Mouse (Mus musculus): ENCODE results near the gene Dhx34. TPM values are rescaled to one million over a fixed set of nuclear protein-coding genes. Genes with fewer than 3 reads are reported as not detected.

The Dhx34 gene
- polyA plus RNA-seq, 1 experiment from 2014 or later, result 27.2 TPM

GRCm38 (mm10) chr7:16202756-16203504 lies 18.9 kb downstream of the Dhx34 start:
- H3K9ac ChIP-seq (ENCODE audit: low read depth, low read length), result peak overlapping the region; percentile 48; the same call in 1 of the 2 replicates
- H3K36me3 ChIP-seq (ENCODE audit: control insufficient read depth, insufficient read depth, low read length), result no peaks in the 10 kb centered on the region
- ATAC-seq, result peak; percentile 78
- no peaks in the 10 kb centered on the region for H3K27me3 ChIP-seq (replicated peaks; ENCODE audit: control insufficient read depth, insufficient read depth, low read length)
- H3K9me3 ChIP-seq (ENCODE audit: control insufficient read depth, low read length), result no peaks in the 10 kb centered on the region
- H3K4me1 ChIP-seq (ENCODE audit: control insufficient read depth, insufficient read depth, low read length), result no peaks in the 10 kb centered on the region
- WGBS, result 70% methylated on average over 15 of the region's 15 CpGs
- no peak overlapping the region; the same call in 1 of the 2 replicates for H3K4me2 ChIP-seq (ENCODE audit: low read depth, low read length)
- H3K4me3 ChIP-seq (ENCODE audit: low read length), result no peak overlapping the region
- H3K27ac ChIP-seq (ENCODE audit: low read length), result peak overlapping the region; percentile 68

- ATAC-seq, result no peak
- Histone ChIP-seq H3K36me3 (ENCODE audit: control insufficient read depth, insufficient read depth, low read length) (no peaks in the 10 kb centered on the region), H3K9me3 (ENCODE audit: control insufficient read depth, low read length) (no peaks in the 10 kb centered on the region), H3K27me3 (replicated peaks; ENCODE audit: control insufficient read depth, insufficient read depth, low read length) (no peaks in the 10 kb centered on the region), H3K27ac (ENCODE audit: low read length) (no peak overlapping the region), H3K9ac (ENCODE audit: low read depth, low read length) (no peak overlapping the region), H3K4me2 (ENCODE audit: low read depth, low read length) (no peak overlapping the region), H3K4me1 (ENCODE audit: control insufficient read depth, insufficient read depth, low read length) (no peaks in the 10 kb centered on the region), H3K4me3 (ENCODE audit: low read length) (no peak overlapping the region)
- 85% methylated on average over 6 of the region's 6 CpGs for WGBS
These were observed 20.7 kb downstream of the Dhx34 start for GRCm38 (mm10) chr7:16201136-16201535.

DNA sequence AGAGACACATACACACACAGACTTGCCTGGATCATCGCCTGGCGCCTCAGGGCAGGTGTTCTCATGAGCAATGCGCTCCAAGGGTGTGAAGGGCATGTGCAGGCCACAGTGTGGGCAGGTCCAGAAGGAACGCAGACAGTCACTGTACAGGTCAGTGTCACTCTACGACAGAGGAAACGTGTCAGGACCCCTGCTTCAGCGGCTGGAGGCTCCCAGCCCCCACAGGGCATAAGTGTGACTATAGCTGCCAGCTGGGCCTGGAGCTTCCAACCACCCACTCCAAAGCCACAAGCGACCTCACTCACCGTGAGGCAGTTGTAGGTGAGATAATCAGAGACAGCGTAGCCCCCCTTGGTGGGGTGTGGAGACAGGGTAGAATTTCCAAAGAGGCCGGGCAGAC lies 23.3 kb downstream of the Dhx34 start:
- H3K36me3 ChIP-seq (ENCODE audit: control insufficient read depth, insufficient read depth, low read length), result no peaks in the 10 kb centered on the region
- WGBS, result 86% methylated on average over 11 of the region's 11 CpGs
- H3K9ac ChIP-seq (ENCODE audit: low read depth, low read length), result no peak overlapping the region
- no peaks in the 10 kb centered on the region for H3K4me1 ChIP-seq (ENCODE audit: control insufficient read depth, insufficient read depth, low read length)
- no peak overlapping the region for H3K4me2 ChIP-seq (ENCODE audit: low read depth, low read length)
- H3K27me3 ChIP-seq (replicated peaks; ENCODE audit: control insufficient read depth, insufficient read depth, low read length), result no peaks in the 10 kb centered on the region
- no peak overlapping the region for H3K27ac ChIP-seq (ENCODE audit: low read length)
- H3K9me3 ChIP-seq (ENCODE audit: control insufficient read depth, low read length), result no peaks in the 10 kb centered on the region
- H3K4me3 ChIP-seq (ENCODE audit: low read length), result no peak overlapping the region
- ATAC-seq, result no peak

GRCm38 (mm10) chr7:16197166-16197565 lies 24.7 kb downstream of the Dhx34 start:
- no peaks in the 10 kb centered on the region for H3K36me3 ChIP-seq (ENCODE audit: control insufficient read depth, insufficient read depth, low read length)
- WGBS, result 78% methylated on average over 5 of the region's 5 CpGs
- no peak overlapping the region for H3K27ac ChIP-seq (ENCODE audit: low read length)
- H3K27me3 ChIP-seq (replicated peaks; ENCODE audit: control insufficient read depth, insufficient read depth, low read length), result no peaks in the 10 kb centered on the region
- H3K4me1 ChIP-seq (ENCODE audit: control insufficient read depth, insufficient read depth, low read length), result no peaks in the 10 kb centered on the region
- no peaks in the 10 kb centered on the region for H3K9me3 ChIP-seq (ENCODE audit: control insufficient read depth, low read length)
- no peak overlapping the region for H3K9ac ChIP-seq (ENCODE audit: low read depth, low read length)
- no peak for ATAC-seq
- no peak overlapping the region for H3K4me3 ChIP-seq (ENCODE audit: low read length)
- no peak overlapping the region for H3K4me2 ChIP-seq (ENCODE audit: low read depth, low read length)

- no peak overlapping the region for H3K27ac ChIP-seq (ENCODE audit: low read length)
- no peak overlapping the region for H3K9ac ChIP-seq (ENCODE audit: low read depth, low read length)
- no peaks in the 10 kb centered on the region for H3K4me1 ChIP-seq (ENCODE audit: control insufficient read depth, insufficient read depth, low read length)
- H3K27me3 ChIP-seq (replicated peaks; ENCODE audit: control insufficient read depth, insufficient read depth, low read length), result no peaks in the 10 kb centered on the region
- H3K4me3 ChIP-seq (ENCODE audit: low read length), result no peak overlapping the region
- no peak overlapping the region for H3K4me2 ChIP-seq (ENCODE audit: low read depth, low read length)
- ATAC-seq, result no peak
- no peaks in the 10 kb centered on the region for H3K36me3 ChIP-seq (ENCODE audit: control insufficient read depth, insufficient read depth, low read length)
- 64% methylated on average over 6 of the region's 6 CpGs for WGBS
- no peaks in the 10 kb centered on the region for H3K9me3 ChIP-seq (ENCODE audit: control insufficient read depth, low read length)
These were observed 25.2 kb downstream of the Dhx34 start for GRCm38 (mm10) chr7:16196616-16197015.

DNA sequence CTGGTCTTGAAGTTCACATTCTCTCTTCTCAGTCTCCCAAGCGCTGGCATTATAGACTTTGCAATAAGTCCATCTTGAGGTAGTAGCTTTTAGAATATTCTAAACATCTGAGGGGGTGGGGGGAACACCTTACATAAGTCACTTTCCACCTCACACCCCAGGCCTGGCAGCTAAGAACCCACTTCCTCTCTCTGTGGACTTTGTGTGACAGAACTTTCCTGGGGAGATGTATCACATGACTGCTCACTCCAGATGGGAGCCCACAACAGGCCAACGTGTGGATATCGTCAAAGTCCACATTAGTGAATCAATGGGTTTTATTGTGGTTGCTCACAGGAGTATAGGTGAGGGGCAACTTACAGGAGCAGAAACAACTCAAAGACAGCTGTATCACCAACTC lies 28.1 kb downstream of the Dhx34 start:
- Histone ChIP-seq H3K4me2 (ENCODE audit: low read depth, low read length) (no peak overlapping the region), H3K9ac (ENCODE audit: low read depth, low read length) (no peak overlapping the region), H3K27me3 (replicated peaks; ENCODE audit: control insufficient read depth, insufficient read depth, low read length) (no peaks in the 10 kb centered on the region; the same call in 1 of the 2 replicates), H3K4me3 (ENCODE audit: low read length) (no peak overlapping the region), H3K4me1 (ENCODE audit: control insufficient read depth, insufficient read depth, low read length) (no peaks in the 10 kb centered on the region), H3K27ac (ENCODE audit: low read length) (no peak overlapping the region), H3K36me3 (ENCODE audit: control insufficient read depth, insufficient read depth, low read length) (no peaks in the 10 kb centered on the region), H3K9me3 (ENCODE audit: control insufficient read depth, low read length) (no peaks in the 10 kb centered on the region)
- 37% methylated on average over 3 of the region's 3 CpGs for WGBS
- no peak for ATAC-seq

GRCm38 (mm10) chr7:16192315-16192714 lies 29.5 kb downstream of the Dhx34 start:
- no peaks in the 10 kb centered on the region for H3K36me3 ChIP-seq (ENCODE audit: control insufficient read depth, insufficient read depth, low read length)
- H3K27ac ChIP-seq (ENCODE audit: low read length), result no peak overlapping the region
- no peak overlapping the region for H3K9ac ChIP-seq (ENCODE audit: low read depth, low read length)
- H3K4me1 ChIP-seq (ENCODE audit: control insufficient read depth, insufficient read depth, low read length), result no peaks in the 10 kb centered on the region
- no peaks in the 10 kb centered on the region for H3K9me3 ChIP-seq (ENCODE audit: control insufficient read depth, low read length)
- 20% methylated on average over 5 of the region's 5 CpGs for WGBS
- peak; percentile 47; the same call in 1 of the 2 replicates for ATAC-seq
- no peak overlapping the region for H3K4me3 ChIP-seq (ENCODE audit: low read length)
- no peak overlapping the region for H3K4me2 ChIP-seq (ENCODE audit: low read depth, low read length)
- H3K27me3 ChIP-seq (replicated peaks; ENCODE audit: control insufficient read depth, insufficient read depth, low read length), result no peaks in the 10 kb centered on the region; the same call in 1 of the 2 replicates

- H3K9ac ChIP-seq (ENCODE audit: low read depth, low read length), result no peak overlapping the region
- H3K36me3 ChIP-seq (ENCODE audit: control insufficient read depth, insufficient read depth, low read length), result no peaks in the 10 kb centered on the region
- no peak overlapping the region for H3K4me2 ChIP-seq (ENCODE audit: low read depth, low read length)
- no peak for ATAC-seq
- H3K4me3 ChIP-seq (ENCODE audit: low read length), result no peak overlapping the region
- H3K4me1 ChIP-seq (ENCODE audit: control insufficient read depth, insufficient read depth, low read length), result no peaks in the 10 kb centered on the region
- H3K27me3 ChIP-seq (replicated peaks; ENCODE audit: control insufficient read depth, insufficient read depth, low read length), result no peaks in the 10 kb centered on the region; the same call in 1 of the 2 replicates
- H3K27ac ChIP-seq (ENCODE audit: low read length), result no peak overlapping the region
- WGBS, result 82% methylated on average over 8 of the region's 8 CpGs
- H3K9me3 ChIP-seq (ENCODE audit: control insufficient read depth, low read length), result no peaks in the 10 kb centered on the region
These were observed 34.3 kb downstream of the Dhx34 start for GRCm38 (mm10) chr7:16187494-16187893.

DNA sequence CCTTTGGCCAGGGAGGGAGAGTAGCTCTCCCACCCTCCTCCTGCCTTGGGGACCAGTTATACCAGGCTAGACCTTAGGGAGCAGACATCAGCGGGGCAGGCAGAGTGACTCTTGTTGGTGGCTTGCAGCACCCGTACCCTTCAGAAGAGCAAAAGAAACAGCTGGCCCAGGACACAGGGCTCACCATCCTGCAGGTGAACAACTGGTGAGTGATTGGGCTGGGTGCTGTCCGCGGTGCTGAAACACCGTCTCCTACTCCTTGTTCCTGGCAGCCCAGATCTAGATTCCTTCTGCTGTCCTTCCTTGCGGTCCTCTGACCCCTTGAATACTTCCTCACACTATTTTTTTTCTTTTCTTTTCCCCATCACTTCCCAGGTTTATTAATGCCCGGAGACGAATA lies 38.2 kb downstream of the Dhx34 start:
- ATAC-seq, result no peak
- WGBS, result 23% methylated on average over 8 of the region's 8 CpGs
- no peaks in the 10 kb centered on the region for H3K4me1 ChIP-seq (ENCODE audit: control insufficient read depth, insufficient read depth, low read length)
- no peak overlapping the region for H3K27ac ChIP-seq (ENCODE audit: low read length)
- H3K4me2 ChIP-seq (ENCODE audit: low read depth, low read length), result no peak overlapping the region
- H3K4me3 ChIP-seq (ENCODE audit: low read length), result no peak overlapping the region
- H3K27me3 ChIP-seq (replicated peaks; ENCODE audit: control insufficient read depth, insufficient read depth, low read length), result no peaks in the 10 kb centered on the region; the same call in 1 of the 2 replicates
- H3K9me3 ChIP-seq (ENCODE audit: control insufficient read depth, low read length), result no peaks in the 10 kb centered on the region
- no peaks in the 10 kb centered on the region for H3K36me3 ChIP-seq (ENCODE audit: control insufficient read depth, insufficient read depth, low read length)
- no peak overlapping the region for H3K9ac ChIP-seq (ENCODE audit: low read depth, low read length)

DNA sequence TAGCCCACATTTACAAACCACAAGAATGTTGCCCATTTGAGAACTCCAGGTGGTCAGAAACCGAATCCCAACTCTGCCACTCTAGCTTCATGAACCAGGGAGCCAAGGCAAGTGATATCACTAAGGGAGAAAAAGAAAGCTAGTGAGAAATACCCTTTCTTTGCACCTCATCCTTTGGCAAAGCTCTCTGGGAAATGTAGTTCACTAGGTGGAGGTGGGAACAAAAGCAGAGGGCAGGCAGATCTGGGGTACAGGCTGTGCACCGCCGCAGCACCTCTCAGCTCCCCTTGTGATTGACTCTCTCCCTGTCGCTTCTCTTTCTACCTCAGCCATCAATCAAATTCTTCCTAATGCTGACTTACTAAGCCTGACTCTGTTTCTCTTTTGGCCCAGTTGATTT lies 43.7 kb downstream of the Dhx34 start:
- H3K27me3 ChIP-seq (replicated peaks; ENCODE audit: control insufficient read depth, insufficient read depth, low read length), result no peaks in the 10 kb centered on the region
- H3K36me3 ChIP-seq (ENCODE audit: control insufficient read depth, insufficient read depth, low read length), result no peaks in the 10 kb centered on the region
- no peak overlapping the region for H3K27ac ChIP-seq (ENCODE audit: low read length)
- H3K4me2 ChIP-seq (ENCODE audit: low read depth, low read length), result no peak overlapping the region
- no peak for ATAC-seq
- no peak overlapping the region for H3K4me3 ChIP-seq (ENCODE audit: low read length)
- no peak overlapping the region for H3K9ac ChIP-seq (ENCODE audit: low read depth, low read length)
- 82% methylated on average over 4 of the region's 4 CpGs for WGBS
- H3K4me1 ChIP-seq (ENCODE audit: control insufficient read depth, insufficient read depth, low read length), result peaks cover 9% of the 10 kb centered on the region
- no peaks in the 10 kb centered on the region for H3K9me3 ChIP-seq (ENCODE audit: control insufficient read depth, low read length)

Measured in intestine, embryonic 16.5 days (tissue).